Mouse (Mus musculus) thymus, adult 2 months (tissue): Measurements from ENCODE around the gene Golph3. TPM values are rescaled to one million over a fixed set of nuclear protein-coding genes. Genes with fewer than 3 reads are reported as not detected.
"Not testable (repeated sequence)": the region's sequence is repeated elsewhere in the genome, so short reads cannot be mapped to it uniquely, and the experiment has no call there.

Experiments used
- DNase-seq: peaks from one replicate; pipeline ENCODE4 v3.0.0; 2021
- H3K27ac ChIP-seq: fragments of 200-500 bp; 2 replicates; pipeline ENCODE4 v1.5.1; 2012; ENCODE audit warnings: low read length, control low read depth; ENCODE audit not compliant: control insufficient read depth, insufficient read depth
- H3K27me3 ChIP-seq: fragments of 200-500 bp; 2 replicates; pipeline ENCODE4 v1.6.1; 2012; ENCODE audit warnings: mild to moderate bottlenecking, low read length, moderate library complexity, mixed read lengths; ENCODE audit not compliant: control insufficient read depth, insufficient read depth
- H3K36me3 ChIP-seq: fragments of 200-500 bp; 2 replicates; pipeline ENCODE4 v1.6.1; 2012; ENCODE audit warnings: mild to moderate bottlenecking, low read length, moderate library complexity; ENCODE audit not compliant: control insufficient read depth, insufficient read depth
- H3K4me1 ChIP-seq: fragments of 200-500 bp; replicated peaks from 2 replicates; pipeline ENCODE4 v1.6.1; 2012; ENCODE audit warnings: low read length; ENCODE audit not compliant: control insufficient read depth, insufficient read depth
- H3K4me3 ChIP-seq: fragments of 200-500 bp; 2 replicates; pipeline ENCODE4 v1.5.1; 2012; ENCODE audit warnings: mild to moderate bottlenecking, low read length, control low read depth, moderate library complexity; ENCODE audit not compliant: control insufficient read depth, insufficient read depth
- CTCF ChIP-seq: fragments of 200-500 bp; IDR thresholded peaks from 2 replicates; pipeline ENCODE4 v1.5.1; 2012; ENCODE audit warnings: mild to moderate bottlenecking, control low read depth, low read length, moderate library complexity, borderline replicate concordance; ENCODE audit not compliant: control insufficient read depth, poor library complexity, insufficient read depth; ENCODE audit errors: extremely low read depth
- POLR2A ChIP-seq: fragments of 200-500 bp; IDR thresholded peaks from 2 replicates; pipeline ENCODE4 v1.6.1; 2012; ENCODE audit warnings: mild to moderate bottlenecking, low read length, control low read depth, moderate library complexity; ENCODE audit not compliant: control insufficient read depth, poor library complexity, insufficient read depth; ENCODE audit errors: extremely low read depth
- WGBS: fragments of 180-500 bp; shearing (Covaris S2); methylation state at CpG from one replicate; pipeline ENCODE4 v1.1.7; 2018; 5-methylcytosine and 5-hydroxymethylcytosine counted together
- polyA plus RNA-seq: library from polyadenylated mRNA; depleted of rRNA; stranded (reverse); fragments of >200 nt; gene quantifications from 2 replicates; pipeline ENCODE4 v1.2.3, GENCODE M21; 2012

The Golph3 gene
- polyA plus RNA-seq, 1 experiment, result 95.5 TPM

- no peak for TF ChIP-seq CTCF
- no peak for TF ChIP-seq POLR2A
- no peak for DNase-seq
- Histone ChIP-seq H3K4me3 (no peak overlapping the region), H3K27ac (no peak overlapping the region), H3K36me3 (no peaks in the 10 kb centered on the region), H3K4me1 (no peaks in the 10 kb centered on the region), H3K27me3 (no peaks in the 10 kb centered on the region)
- 93% methylated on average over 19 of the region's 19 CpGs for WGBS
These were observed 39.4 kb downstream of the Golph3 start for GRCm38 (mm10) chr15:12360519-12361212.

- DNase-seq, result no peak
- WGBS, result 95% methylated on average over 14 of the region's 14 CpGs
- no peak overlapping the region for H3K4me3 ChIP-seq
- no peaks in the 10 kb centered on the region for H3K27me3 ChIP-seq
- no peak for TF ChIP-seq CTCF
- TF ChIP-seq POLR2A, result no peak
- H3K27ac ChIP-seq, result no peak overlapping the region
- no peaks in the 10 kb centered on the region for H3K36me3 ChIP-seq
- H3K4me1 ChIP-seq, result no peaks in the 10 kb centered on the region
These were observed 40.9 kb downstream of the Golph3 start for GRCm38 (mm10) chr15:12362001-12362700.

- Histone ChIP-seq H3K4me3 (no peak overlapping the region), H3K27ac (no peak overlapping the region), H3K27me3 (no peaks in the 10 kb centered on the region), H3K36me3 (no peaks in the 10 kb centered on the region), H3K4me1 (no peaks in the 10 kb centered on the region)
- TF ChIP-seq POLR2A (no peak), CTCF (no peak)
- no peak for DNase-seq
- WGBS, result 92% methylated on average over 6 of the region's 6 CpGs
These were observed 41.4 kb downstream of the Golph3 start for GRCm38 (mm10) chr15:12362701-12363040.

- Histone ChIP-seq H3K4me1 (no peaks in the 10 kb centered on the region), H3K27me3 (no peaks in the 10 kb centered on the region), H3K27ac (no peak overlapping the region), H3K36me3 (no peaks in the 10 kb centered on the region), H3K4me3 (no peak overlapping the region)
- no peak for DNase-seq
- WGBS, result 93% methylated on average over 4 of the region's 4 CpGs
- TF ChIP-seq POLR2A, result no peak
- no peak for TF ChIP-seq CTCF
These were observed 42.8 kb downstream of the Golph3 start for GRCm38 (mm10) chr15:12364096-12364495.

- no peak for TF ChIP-seq CTCF
- no peak for TF ChIP-seq POLR2A
- Histone ChIP-seq H3K4me1 (no peaks in the 10 kb centered on the region), H3K27me3 (no peaks in the 10 kb centered on the region), H3K4me3 (no peak overlapping the region), H3K27ac (no peak overlapping the region), H3K36me3 (no peaks in the 10 kb centered on the region)
- no peak for DNase-seq
- WGBS, result 97% methylated on average over 15 of the region's 15 CpGs
These were observed 44.3 kb downstream of the Golph3 start for GRCm38 (mm10) chr15:12365416-12366071.

GRCm38 (mm10) chr15:12366072-12366469, 44.8 kb downstream of the Golph3 start:
- Histone ChIP-seq H3K27me3 (no peaks in the 10 kb centered on the region), H3K4me1 (no peaks in the 10 kb centered on the region), H3K27ac (no peak overlapping the region), H3K4me3 (no peak overlapping the region), H3K36me3 (no peaks in the 10 kb centered on the region)
- WGBS, result 56% methylated on average over 3 of the region's 3 CpGs
- DNase-seq, result no peak
- TF ChIP-seq POLR2A, result no peak
- no peak for TF ChIP-seq CTCF

GRCm38 (mm10) chr15:12366580-12367305, 45.5 kb downstream of the Golph3 start:
- WGBS, result 96% methylated on average over 11 of the region's 11 CpGs
- H3K36me3 ChIP-seq, H3K27ac ChIP-seq: not testable (repeated sequence)

More at GRCm38 (mm10) chr15:12366580-12367305, 45.5 kb downstream of the Golph3 start:
- not testable (repeated sequence) for H3K4me1 ChIP-seq, H3K27me3 ChIP-seq, H3K4me3 ChIP-seq, DNase-seq
